In the genomic region with DNA sequence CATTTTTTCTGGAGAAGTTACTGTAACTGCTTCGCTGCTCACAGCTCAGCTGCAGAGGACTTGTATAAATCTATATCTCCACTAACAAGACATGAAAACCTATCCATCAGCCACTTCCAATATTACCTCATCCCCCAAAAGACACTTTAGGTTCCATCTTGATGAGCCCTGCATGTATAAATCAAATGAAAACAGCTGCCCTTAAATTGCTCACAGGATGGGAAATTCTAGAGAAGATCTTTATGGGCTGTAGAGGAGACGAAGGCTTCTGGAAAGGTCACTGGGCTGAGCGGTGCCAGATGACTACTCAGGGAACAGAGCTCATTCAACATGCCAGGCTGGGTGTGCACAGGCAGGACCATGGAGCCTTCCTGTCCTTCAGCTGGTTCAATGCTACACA, we compare ENCODE assay signal across 31 mouse cellular contexts.
DNase-seq lines count a peak whose midpoint lies in the region; ATAC-seq and TF ChIP-seq lines count a peak whose summit lies in the region.
"Had no signal": no experiment of that assay in that cellular context is flagged by ENCODE, and none has a peak within 500 bp of the region (broad histone marks: within the 10 kb centered on the region; RNA-seq: fewer than 3 reads in every experiment).

No protein-coding gene starts in this region.

- TF ChIP-seq CTCF in gastrocnemius, adult 2 months (IDR thresholded peaks at IDR 0.05) = no peak

- peak; percentile 46; the same call in 1 of the 2 replicates for ATAC-seq in neural tube, embryonic 14.5 days (ENCODE audit: low read depth)
- peak; percentile 87 for ATAC-seq in limb, embryonic 14.5 days (ENCODE audit: low FRiP score, low read depth)
- no peak for ATAC-seq in megakaryocyte-erythroid progenitor cell, adult 5-6 weeks (replicated peaks; ENCODE audit: low FRiP score, low TSS enrichment, poor library complexity, severe bottlenecking)
- ATAC-seq: intestine, postnatal 0 days; midbrain, embryonic 16.5 days had no signal

- H3K4me1 ChIP-seq in neural tube, embryonic 14.5 days (ENCODE audit: control insufficient read depth, insufficient read depth, low read length) = no peaks in the 10 kb centered on the region
- no peaks in the 10 kb centered on the region for H3K4me1 ChIP-seq in limb, embryonic 14.5 days (ENCODE audit: control insufficient read depth, insufficient read depth, low read length)
- H3K4me1 ChIP-seq: forebrain, embryonic 12.5 days; heart, embryonic 13.5 days; liver, embryonic 15.5 days; neural tube, embryonic 12.5 days had no signal

- 55% methylated on average over 3 of the region's 3 CpGs for WGBS in neural tube, embryonic 14.5 days
- 37% methylated on average over 3 of the region's 3 CpGs for WGBS in limb, embryonic 14.5 days

- no peak overlapping the region for H3K9ac ChIP-seq in neural tube, embryonic 14.5 days (replicated peaks; ENCODE audit: low read depth, low read length)
- H3K9ac ChIP-seq in limb, embryonic 14.5 days (ENCODE audit: low read depth, low read length, severe bottlenecking) = no peak overlapping the region
- H3K9ac ChIP-seq: embryonic facial prominence, embryonic 13.5 days; forebrain, embryonic 12.5 days; heart, embryonic 13.5 days; hindbrain, embryonic 14.5 days; liver, embryonic 15.5 days; lung, embryonic 14.5 days; neural tube, embryonic 12.5 days had no signal

- H3K27ac ChIP-seq in gastrocnemius, adult 2 months = no peak overlapping the region
- no peak overlapping the region for H3K27ac ChIP-seq in neural tube, embryonic 14.5 days (ENCODE audit: low read depth, low read length)
- H3K27ac ChIP-seq in limb, embryonic 14.5 days (replicated peaks; ENCODE audit: low read depth, low read length) = peak overlapping the region; percentile 63; the same call in 1 of the 2 replicates
- H3K27ac ChIP-seq: embryonic facial prominence, embryonic 13.5 days; forebrain, embryonic 12.5 days; heart, embryonic 13.5 days; hindbrain, embryonic 14.5 days; layer of hippocampus, adult 2 months; liver, embryonic 15.5 days; neural tube, embryonic 12.5 days had no signal

- H3K4me2 ChIP-seq in neural tube, embryonic 14.5 days (ENCODE audit: low read depth, low read length) = no peak overlapping the region
- H3K4me2 ChIP-seq in limb, embryonic 14.5 days (replicated peaks; ENCODE audit: low read depth, low read length, severe bottlenecking) = no peak overlapping the region
- H3K4me2 ChIP-seq: embryonic facial prominence, embryonic 13.5 days; forebrain, embryonic 12.5 days; heart, embryonic 13.5 days; hindbrain, embryonic 14.5 days; liver, embryonic 15.5 days; lung, embryonic 14.5 days; midbrain, embryonic 11.5 days; neural tube, embryonic 12.5 days had no signal

- H3K4me3 ChIP-seq in gastrocnemius, adult 2 months = no peak overlapping the region
- H3K4me3 ChIP-seq in neural tube, embryonic 14.5 days (ENCODE audit: low read depth, low read length) = no peak overlapping the region
- H3K4me3 ChIP-seq in limb, embryonic 14.5 days (replicated peaks; ENCODE audit: low read length) = no peak overlapping the region
- H3K4me3 ChIP-seq: embryonic facial prominence, embryonic 13.5 days; erythroblast, embryonic 14.5 days; forebrain, embryonic 12.5 days; heart, embryonic 13.5 days; layer of hippocampus, adult 2 months; liver, embryonic 15.5 days; neural tube, embryonic 12.5 days had no signal

- DNase-seq in gastrocnemius, adult 2 months = peak; percentile 62
- no peak for DNase-seq in gastrocnemius, postnatal 10 days
- DNase-seq in neural tube, embryonic 10.5 days (ENCODE audit: extremely low spot score, low spot score) = no peak
- DNase-seq in limb, embryonic 14.5 days (ENCODE audit: low spot score) = peak; percentile 59
- no peak for DNase-seq in yolk sac, embryonic 10.5 days (ENCODE audit: low spot score)
- DNase-seq: B cell, adult 2 months; cerebellum, adult 11 months; cerebellum, adult 9-10 months; cerebellum, postnatal 36 days; heart, postnatal 10 days; kidney, adult 9 months; kidney, postnatal 25 days; lung, embryonic 14.5 days; lung, postnatal 14 days; retina, postnatal 1 day; right cerebral cortex, postnatal 14 days; spleen, adult 18-20 months; thymus, postnatal 14 days had no signal

- no peak for TF ChIP-seq POLR2A in limb, embryonic 14.5 days (IDR thresholded peaks at IDR 0.05; ENCODE audit: borderline replicate concordance, extremely low read depth, insufficient read depth, insufficient read length)

- H3K27me3 ChIP-seq in neural tube, embryonic 14.5 days (ENCODE audit: control insufficient read depth, insufficient read depth, low read length) = no peaks in the 10 kb centered on the region
- no peaks in the 10 kb centered on the region for H3K27me3 ChIP-seq in limb, embryonic 14.5 days (ENCODE audit: control insufficient read depth, insufficient read depth, low read length)
- H3K27me3 ChIP-seq: embryonic facial prominence, embryonic 13.5 days; forebrain, embryonic 12.5 days; heart, embryonic 13.5 days; liver, embryonic 15.5 days; neural tube, embryonic 12.5 days had no signal

- intact Hi-C loops in gastrocnemius, adult 2 months (cut with DNase I) = no loop called here

- no peaks in the 10 kb centered on the region for H3K36me3 ChIP-seq in neural tube, embryonic 14.5 days (ENCODE audit: control insufficient read depth, insufficient read depth, low read length)
- H3K36me3 ChIP-seq in limb, embryonic 14.5 days (ENCODE audit: control insufficient read depth, insufficient read depth, low read length) = no peaks in the 10 kb centered on the region
- H3K36me3 ChIP-seq: forebrain, embryonic 12.5 days; heart, embryonic 13.5 days; liver, embryonic 15.5 days; neural tube, embryonic 12.5 days had no signal

- H3K9me3 ChIP-seq in neural tube, embryonic 14.5 days (ENCODE audit: control insufficient read depth, low read length) = no peaks in the 10 kb centered on the region
- no peaks in the 10 kb centered on the region for H3K9me3 ChIP-seq in limb, embryonic 14.5 days (ENCODE audit: control insufficient read depth, low read length)
- H3K9me3 ChIP-seq: forebrain, embryonic 12.5 days; liver, embryonic 15.5 days; neural tube, embryonic 12.5 days had no signal

Comparison
In these comparisons a context has a peak if more than half of its experiments do, and no peak if none do; other contexts are left out.
1. DNase-seq: peak in gastrocnemius, adult 2 months (single experiment) and limb, embryonic 14.5 days (single experiment); none in gastrocnemius, postnatal 10 days (single experiment), neural tube, embryonic 10.5 days (single experiment) and yolk sac, embryonic 10.5 days (single experiment).